Mouse (Mus musculus) lung, adult 2 months (tissue): ENCODE measurements around the gene Arl3.

ENCODE experiments used
- CTCF ChIP-seq: fragments of 200-500 bp; IDR thresholded peaks from 2 replicates; pipeline ENCODE4 v1.5.1; 2011; ENCODE audit warnings: mild to moderate bottlenecking, low read length, control low read depth; ENCODE audit not compliant: insufficient read depth
- POLR2A ChIP-seq: fragments of 200-500 bp; IDR thresholded peaks from 2 replicates; pipeline ENCODE4 v1.6.1; 2011; ENCODE audit warnings: low read depth, mild to moderate bottlenecking, control low read depth, low read length, borderline replicate concordance; ENCODE audit errors: extremely low read depth

DNA sequence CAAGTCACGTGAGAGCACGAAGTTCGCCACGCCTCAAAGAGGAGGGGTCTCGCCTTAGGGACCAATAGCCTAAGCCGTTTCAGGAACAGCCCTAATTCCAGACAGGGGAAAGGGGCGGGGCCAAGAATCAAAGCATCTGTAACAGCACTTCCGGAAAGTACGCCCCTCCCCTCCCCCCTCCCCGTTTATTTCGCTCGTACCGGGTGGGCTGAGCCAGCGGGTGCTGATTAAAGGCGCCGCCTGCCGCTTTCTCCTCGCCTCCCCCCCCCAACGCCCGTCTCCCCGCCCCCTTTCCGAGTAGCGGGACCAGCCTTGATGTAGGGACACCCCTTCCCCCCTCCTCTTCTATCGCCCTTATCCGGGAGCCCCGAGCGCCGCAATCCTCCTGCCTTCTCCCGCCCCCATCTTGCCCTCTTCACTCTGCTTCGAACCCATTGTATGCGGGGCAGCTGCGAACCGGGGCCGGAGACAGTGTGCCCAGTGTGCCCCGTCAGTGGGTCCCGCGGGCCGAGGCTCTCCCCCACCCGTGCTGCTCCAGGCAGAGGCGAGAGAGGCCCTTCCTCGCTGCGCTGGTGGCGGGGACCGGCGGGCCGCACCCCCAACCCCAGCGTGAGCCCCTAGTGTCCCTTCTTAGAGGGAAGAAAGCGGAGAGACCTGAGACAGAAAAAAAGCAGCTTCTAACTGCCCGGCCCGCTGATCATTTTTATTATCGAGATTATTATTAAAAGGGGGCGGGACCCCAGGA, 73.0 kb downstream of the Arl3 start:
- TF ChIP-seq POLR2A (peak; percentile 65; the same call in 1 of the 2 replicates), CTCF (no peak)
